Mouse (Mus musculus) stomach, postnatal 0 days (tissue): ENCODE measurements around the gene Rpf1.

Experiments
- CTCF ChIP-seq: IDR thresholded peaks from 2 replicates; pipeline ENCODE4 v1.5.1; 2016; ENCODE audit warnings: antibody characterized with exemption, low read depth, mild to moderate bottlenecking, moderate library complexity
- EP300 ChIP-seq: optimal IDR thresholded peaks from 2 replicates; pipeline ENCODE3; 2016; ENCODE audit warnings: antibody characterized with exemption

DNA sequence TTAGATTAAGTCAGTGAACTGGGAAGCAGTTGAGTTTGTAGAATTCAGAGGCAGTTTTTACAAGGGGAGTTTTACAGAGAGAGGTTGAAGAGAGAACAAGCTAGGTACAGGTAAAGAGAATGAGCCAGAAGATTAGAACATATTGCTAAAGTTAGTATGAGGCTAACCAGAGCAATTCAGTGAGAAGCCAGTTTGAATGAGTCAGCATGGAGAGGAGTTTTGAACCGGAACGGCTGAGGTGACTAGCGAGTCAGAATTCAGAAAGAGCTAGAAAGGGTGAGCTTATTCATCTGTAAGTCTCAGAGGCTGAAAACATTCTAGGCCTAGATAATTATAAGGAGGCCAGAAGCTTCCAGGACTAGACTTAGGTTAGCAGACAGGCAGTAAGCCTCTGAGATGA is 46.8 kb downstream of the Rpf1 start:
- TF ChIP-seq CTCF (no peak), EP300 (no peak)
